Mouse (Mus musculus) spleen, postnatal 36 days (tissue): Measurements from ENCODE around the gene Fam19a2.

Experiments used
- DNase-seq, 2 experiments: peaks; one replicate each; pipeline ENCODE4 v3.0.0; 2022; ENCODE audit warnings: low spot score in 2 of 2, mixed read lengths in 1 of 2

Fam19a2 gene

GRCm38 (mm10) chr10:123385641-123386040 is 121.8 kb downstream of the Fam19a2 start:
- DNase-seq, result no peak

GRCm38 (mm10) chr10:123395429-123395828 is 131.6 kb downstream of the Fam19a2 start:
- DNase-seq, result no peak

GRCm38 (mm10) chr10:123398136-123398535 is 134.3 kb downstream of the Fam19a2 start:
- no peak for DNase-seq

- no peak for DNase-seq
Observed at GRCm38 (mm10) chr10:123401188-123401587, 137.4 kb downstream of the Fam19a2 start.

- no peak for DNase-seq
Observed at GRCm38 (mm10) chr10:123402460-123402859, 138.7 kb downstream of the Fam19a2 start.

GRCm38 (mm10) chr10:123414953-123415352 is 151.2 kb downstream of the Fam19a2 start:
- no peak for DNase-seq

- DNase-seq, result no peak
Observed at GRCm38 (mm10) chr10:123416024-123416423, 152.2 kb downstream of the Fam19a2 start.

GRCm38 (mm10) chr10:123418616-123419173 is 154.9 kb downstream of the Fam19a2 start:
- DNase-seq, result no peak

- DNase-seq, result no peak
Observed at GRCm38 (mm10) chr10:123420249-123420648, 156.5 kb downstream of the Fam19a2 start.

- DNase-seq, result no peak
Observed at GRCm38 (mm10) chr10:123424482-123424881, 160.7 kb downstream of the Fam19a2 start.

- DNase-seq, result no peak
Observed at GRCm38 (mm10) chr10:123426527-123427363, 162.9 kb downstream of the Fam19a2 start.

GRCm38 (mm10) chr10:123431569-123431968 is 167.8 kb downstream of the Fam19a2 start:
- DNase-seq, result no peak

GRCm38 (mm10) chr10:123437576-123437975 is 173.8 kb downstream of the Fam19a2 start:
- no peak for DNase-seq

GRCm38 (mm10) chr10:123456800-123457199 is 193.0 kb downstream of the Fam19a2 start:
- no peak for DNase-seq

GRCm38 (mm10) chr10:123460466-123460865 is 196.7 kb downstream of the Fam19a2 start:
- no peak for DNase-seq

GRCm38 (mm10) chr10:123462305-123462704 is 198.5 kb downstream of the Fam19a2 start:
- no peak for DNase-seq

GRCm38 (mm10) chr10:123514749-123515148 is 251.0 kb downstream of the Fam19a2 start:
- no peak for DNase-seq

- DNase-seq, result no peak
Observed at GRCm38 (mm10) chr10:123520613-123521012, 256.8 kb downstream of the Fam19a2 start.

GRCm38 (mm10) chr10:123521203-123521602 is 257.4 kb downstream of the Fam19a2 start:
- DNase-seq, result no peak

- DNase-seq, result no peak
Observed at GRCm38 (mm10) chr10:123525424-123525823, 261.6 kb downstream of the Fam19a2 start.

GRCm38 (mm10) chr10:123526059-123526458 is 262.3 kb downstream of the Fam19a2 start:
- no peak for DNase-seq

- no peak for DNase-seq
Observed at GRCm38 (mm10) chr10:123536143-123536542, 272.3 kb downstream of the Fam19a2 start.

- no peak for DNase-seq
Observed at GRCm38 (mm10) chr10:123548391-123548790, 284.6 kb downstream of the Fam19a2 start.
